Mouse (Mus musculus): ENCODE results near the gene Ksr1. TPM values are rescaled to one million over a fixed set of nuclear protein-coding genes. Genes with fewer than 3 reads are reported as not detected.
A peak's percentile ranks its signal among the peaks of the same experiment; 100 is the strongest.

Gene Ksr1
- polyA plus RNA-seq, 1 experiment = 4.8 TPM

- Histone ChIP-seq H3K79me2 (ENCODE audit: control insufficient read depth, insufficient read depth) (peaks cover 24% of the 10 kb centered on the region), H3K79me3 (ENCODE audit: low read depth) (no peaks in the 10 kb centered on the region), H3K27me3 (ENCODE audit: control insufficient read depth, insufficient read depth, insufficient read length) (no peaks in the 10 kb centered on the region), H3K36me3 (ENCODE audit: control insufficient read depth, insufficient read depth) (no peaks in the 10 kb centered on the region), H3ac (ENCODE audit: control insufficient read depth, insufficient read length, low read depth) (no peak overlapping the region), H3K4me3 (ENCODE audit: insufficient read depth, poor library complexity, severe bottlenecking) (no peak overlapping the region)
- no peak for TF ChIP-seq MYOD1 (IDR thresholded peaks at IDR 0.05; ENCODE audit: control insufficient read depth, insufficient read length, low read depth)
- TF ChIP-seq CTCF (IDR thresholded peaks at IDR 0.05; ENCODE audit: control insufficient read depth, insufficient read depth, insufficient read length) = no peak
- no peak for TF ChIP-seq USF1 (IDR thresholded peaks at IDR 0.05; ENCODE audit: low read depth)
- no peak for TF ChIP-seq MYOG (IDR thresholded peaks at IDR 0.05; ENCODE audit: control insufficient read depth, extremely low read depth, insufficient read length)
- TF ChIP-seq CEBPB (IDR thresholded peaks at IDR 0.05; ENCODE audit: low read depth) = no peak
- no peak for TF ChIP-seq MAX (IDR thresholded peaks at IDR 0.05)
- TF ChIP-seq FOSL1 (IDR thresholded peaks at IDR 0.05; ENCODE audit: insufficient read depth, low read length, poor library complexity, severe bottlenecking) = no peak
Observed at GRCm38 (mm10) chr11:79131949-79132411, 14.2 kb downstream of the Ksr1 start.

GRCm38 (mm10) chr11:79129388-79130356 is 16.5 kb downstream of the Ksr1 start:
- H3K36me3 ChIP-seq (ENCODE audit: control insufficient read depth, insufficient read depth) = no peaks in the 10 kb centered on the region
- H3K4me3 ChIP-seq (ENCODE audit: insufficient read depth, poor library complexity, severe bottlenecking) = no peak overlapping the region
- H3K27me3 ChIP-seq (ENCODE audit: control insufficient read depth, insufficient read depth, insufficient read length) = no peaks in the 10 kb centered on the region
- no peak for TF ChIP-seq MYOD1 (IDR thresholded peaks at IDR 0.05; ENCODE audit: control insufficient read depth, insufficient read length, low read depth)
- peak; percentile 39 for TF ChIP-seq USF1 (IDR thresholded peaks at IDR 0.05; ENCODE audit: low read depth)
- TF ChIP-seq CEBPB (IDR thresholded peaks at IDR 0.05; ENCODE audit: low read depth) = no peak
- no peak for TF ChIP-seq MYOG (IDR thresholded peaks at IDR 0.05; ENCODE audit: control insufficient read depth, extremely low read depth, insufficient read length)
- H3K79me2 ChIP-seq (ENCODE audit: control insufficient read depth, insufficient read depth) = peaks cover 31% of the 10 kb centered on the region
- no peak overlapping the region for H3ac ChIP-seq (ENCODE audit: control insufficient read depth, insufficient read length, low read depth)
- no peaks in the 10 kb centered on the region for H3K79me3 ChIP-seq (ENCODE audit: low read depth)

GRCm38 (mm10) chr11:79128233-79128632 is 18.0 kb downstream of the Ksr1 start:
- H3K36me3 ChIP-seq (ENCODE audit: control insufficient read depth, insufficient read depth) = no peaks in the 10 kb centered on the region
- no peaks in the 10 kb centered on the region for H3K27me3 ChIP-seq (ENCODE audit: control insufficient read depth, insufficient read depth, insufficient read length)
- peaks cover 21% of the 10 kb centered on the region for H3K79me2 ChIP-seq (ENCODE audit: control insufficient read depth, insufficient read depth)
- no peaks in the 10 kb centered on the region for H3K79me3 ChIP-seq (ENCODE audit: low read depth)
- no peak overlapping the region for H3K4me3 ChIP-seq (ENCODE audit: insufficient read depth, poor library complexity, severe bottlenecking)
- no peak overlapping the region for H3ac ChIP-seq (ENCODE audit: control insufficient read depth, insufficient read length, low read depth)
- TF ChIP-seq USF1 (IDR thresholded peaks at IDR 0.05; ENCODE audit: low read depth) (no peak), FOSL1 (IDR thresholded peaks at IDR 0.05; ENCODE audit: insufficient read depth, low read length, poor library complexity, severe bottlenecking) (no peak), MYOD1 (IDR thresholded peaks at IDR 0.05; ENCODE audit: control insufficient read depth, insufficient read length, low read depth) (no peak)

- no peaks in the 10 kb centered on the region for H3K27me3 ChIP-seq (ENCODE audit: control insufficient read depth, insufficient read depth, insufficient read length)
- no peak overlapping the region for H3K4me3 ChIP-seq (ENCODE audit: insufficient read depth, poor library complexity, severe bottlenecking)
- peaks cover 21% of the 10 kb centered on the region for H3K79me2 ChIP-seq (ENCODE audit: control insufficient read depth, insufficient read depth)
- TF ChIP-seq CEBPB (IDR thresholded peaks at IDR 0.05; ENCODE audit: low read depth) = no peak
- no peak for TF ChIP-seq CTCF (IDR thresholded peaks at IDR 0.05; ENCODE audit: control insufficient read depth, insufficient read depth, insufficient read length)
- H3ac ChIP-seq (ENCODE audit: control insufficient read depth, insufficient read length, low read depth) = no peak overlapping the region
- no peaks in the 10 kb centered on the region for H3K36me3 ChIP-seq (ENCODE audit: control insufficient read depth, insufficient read depth)
- H3K79me3 ChIP-seq (ENCODE audit: low read depth) = no peaks in the 10 kb centered on the region
Observed at GRCm38 (mm10) chr11:79126963-79127362, 19.2 kb downstream of the Ksr1 start.

GRCm38 (mm10) chr11:79125775-79126174 is 20.4 kb downstream of the Ksr1 start:
- Histone ChIP-seq H3K4me3 (ENCODE audit: insufficient read depth, poor library complexity, severe bottlenecking) (no peak overlapping the region), H3K27me3 (ENCODE audit: control insufficient read depth, insufficient read depth, insufficient read length) (no peaks in the 10 kb centered on the region), H3K36me3 (ENCODE audit: control insufficient read depth, insufficient read depth) (no peaks in the 10 kb centered on the region), H3ac (ENCODE audit: control insufficient read depth, insufficient read length, low read depth) (no peak overlapping the region), H3K79me3 (ENCODE audit: low read depth) (no peaks in the 10 kb centered on the region), H3K79me2 (ENCODE audit: control insufficient read depth, insufficient read depth) (peaks cover 23% of the 10 kb centered on the region)
- TF ChIP-seq USF1 (IDR thresholded peaks at IDR 0.05; ENCODE audit: low read depth) (no peak), CEBPB (IDR thresholded peaks at IDR 0.05; ENCODE audit: low read depth) (no peak), MYOD1 (IDR thresholded peaks at IDR 0.05; ENCODE audit: control insufficient read depth, insufficient read length, low read depth) (no peak), MYOG (IDR thresholded peaks at IDR 0.05; ENCODE audit: control insufficient read depth, extremely low read depth, insufficient read length) (no peak), CTCF (IDR thresholded peaks at IDR 0.05; ENCODE audit: control insufficient read depth, insufficient read depth, insufficient read length) (no peak), FOSL1 (IDR thresholded peaks at IDR 0.05; ENCODE audit: insufficient read depth, low read length, poor library complexity, severe bottlenecking) (no peak)

- TF ChIP-seq FOSL1 (IDR thresholded peaks at IDR 0.05; ENCODE audit: insufficient read depth, low read length, poor library complexity, severe bottlenecking) = no peak
- TF ChIP-seq CEBPB (IDR thresholded peaks at IDR 0.05; ENCODE audit: low read depth) = no peak
- no peak for TF ChIP-seq MAX (IDR thresholded peaks at IDR 0.05)
- TF ChIP-seq USF1 (IDR thresholded peaks at IDR 0.05; ENCODE audit: low read depth) = no peak
- TF ChIP-seq MYOD1 (IDR thresholded peaks at IDR 0.05; ENCODE audit: control insufficient read depth, insufficient read length, low read depth) = no peak
- no peak for TF ChIP-seq MYOG (IDR thresholded peaks at IDR 0.05; ENCODE audit: control insufficient read depth, extremely low read depth, insufficient read length)
- TF ChIP-seq CTCF (IDR thresholded peaks at IDR 0.05; ENCODE audit: control insufficient read depth, insufficient read depth, insufficient read length) = no peak
- Histone ChIP-seq H3K27me3 (ENCODE audit: control insufficient read depth, insufficient read depth, insufficient read length) (no peaks in the 10 kb centered on the region), H3K4me3 (ENCODE audit: insufficient read depth, poor library complexity, severe bottlenecking) (no peak overlapping the region), H3K79me2 (ENCODE audit: control insufficient read depth, insufficient read depth) (peaks cover 21% of the 10 kb centered on the region), H3K36me3 (ENCODE audit: control insufficient read depth, insufficient read depth) (no peaks in the 10 kb centered on the region), H3ac (ENCODE audit: control insufficient read depth, insufficient read length, low read depth) (no peak overlapping the region), H3K79me3 (ENCODE audit: low read depth) (no peaks in the 10 kb centered on the region)
Observed at GRCm38 (mm10) chr11:79122556-79122955, 23.7 kb downstream of the Ksr1 start.
